Mouse (Mus musculus) heart, postnatal 0 days (tissue): ENCODE results near the gene Pafah1b3. TPM values are rescaled to one million over a fixed set of nuclear protein-coding genes. Genes with fewer than 3 reads are reported as not detected.

Experiments used
- ATAC-seq: fragments of 200-750 bp; cut with Nextera tagmentation; 2 replicates; pipeline ENCODE4 v1.8.0; 2017; ENCODE audit warnings: low read depth, moderate number of reproducible peaks, moderate library complexity; ENCODE audit not compliant: insufficient read depth
- DNase-seq: peaks from one replicate; pipeline ENCODE4 v3.0.0-alpha.2; 2016; ENCODE audit warnings: low spot score
- H3K27ac ChIP-seq: fragments of 300-500 bp; sonication (generic); 2 replicates; pipeline ENCODE4 v1.5.1; 2014; ENCODE audit warnings: low read depth, mild to moderate bottlenecking
- H3K27me3 ChIP-seq: fragments of 300-500 bp; sonication (generic); 2 replicates; pipeline ENCODE4 v1.6.1; 2014; ENCODE audit warnings: low read length, mixed read lengths; ENCODE audit not compliant: control insufficient read depth, insufficient read depth
- H3K36me3 ChIP-seq: fragments of 300-500 bp; sonication (generic); replicated peaks from 2 replicates; pipeline ENCODE4 v1.6.1; 2014; ENCODE audit warnings: low read length, mixed read lengths; ENCODE audit not compliant: control insufficient read depth, insufficient read depth
- H3K4me1 ChIP-seq: fragments of 300-500 bp; sonication (generic); 2 replicates; pipeline ENCODE4 v1.6.1; 2014; ENCODE audit warnings: antibody characterized with exemption; ENCODE audit not compliant: control insufficient read depth, insufficient read depth
- H3K4me2 ChIP-seq: fragments of 300-500 bp; sonication (generic); 2 replicates; pipeline ENCODE4 v1.6.1; 2014; ENCODE audit warnings: low read depth, mild to moderate bottlenecking, low read length, moderate library complexity
- H3K4me3 ChIP-seq: fragments of 300-500 bp; sonication (generic); 2 replicates; pipeline ENCODE4 v1.5.1; 2014; ENCODE audit warnings: low read depth, low read length
- H3K9ac ChIP-seq: fragments of 300-500 bp; sonication (generic); replicated peaks from 2 replicates; pipeline ENCODE4 v1.6.1; 2014; ENCODE audit warnings: low read depth, low read length, mixed read lengths
- H3K9me3 ChIP-seq: fragments of 300-500 bp; sonication (generic); replicated peaks from 2 replicates; pipeline ENCODE4 v1.6.1; 2016; ENCODE audit warnings: low read length; ENCODE audit not compliant: control insufficient read depth
- CTCF ChIP-seq: IDR thresholded peaks from 2 replicates; pipeline ENCODE4 v1.5.1; 2016; ENCODE audit warnings: antibody characterized with exemption, control low read depth, low read depth
- EP300 ChIP-seq: IDR thresholded peaks from 2 replicates; pipeline ENCODE4 v1.6.1; 2016; ENCODE audit warnings: antibody characterized with exemption, low read depth
- WGBS: fragments of 180-500 bp; shearing (Covaris S2); extraction: QIAGEN DNeasy Blood & Tissue Kit; methylation state at CpG from one replicate; pipeline ENCODE4 v1.1.7; 2014; 5-methylcytosine and 5-hydroxymethylcytosine counted together
- polyA plus RNA-seq: library from polyadenylated mRNA; unstranded; fragments of >200 nt; fragmentation: Nextera tagmentation; extraction: Ambion mirVana; gene quantifications from 2 replicates; pipeline ENCODE4 v1.2.1, GENCODE M21; 2015
- total RNA-seq: library from RNA; depleted of rRNA; stranded (reverse); fragments of >200 nt; gene quantifications from 2 replicates; pipeline ENCODE4 v1.2.3, GENCODE M21; 2014; ENCODE audit warnings: low replicate concordance

Gene Pafah1b3
- total and polyA plus RNA-seq, 2 experiments from 2014 or later, result 57.3 to 161 TPM

DNA sequence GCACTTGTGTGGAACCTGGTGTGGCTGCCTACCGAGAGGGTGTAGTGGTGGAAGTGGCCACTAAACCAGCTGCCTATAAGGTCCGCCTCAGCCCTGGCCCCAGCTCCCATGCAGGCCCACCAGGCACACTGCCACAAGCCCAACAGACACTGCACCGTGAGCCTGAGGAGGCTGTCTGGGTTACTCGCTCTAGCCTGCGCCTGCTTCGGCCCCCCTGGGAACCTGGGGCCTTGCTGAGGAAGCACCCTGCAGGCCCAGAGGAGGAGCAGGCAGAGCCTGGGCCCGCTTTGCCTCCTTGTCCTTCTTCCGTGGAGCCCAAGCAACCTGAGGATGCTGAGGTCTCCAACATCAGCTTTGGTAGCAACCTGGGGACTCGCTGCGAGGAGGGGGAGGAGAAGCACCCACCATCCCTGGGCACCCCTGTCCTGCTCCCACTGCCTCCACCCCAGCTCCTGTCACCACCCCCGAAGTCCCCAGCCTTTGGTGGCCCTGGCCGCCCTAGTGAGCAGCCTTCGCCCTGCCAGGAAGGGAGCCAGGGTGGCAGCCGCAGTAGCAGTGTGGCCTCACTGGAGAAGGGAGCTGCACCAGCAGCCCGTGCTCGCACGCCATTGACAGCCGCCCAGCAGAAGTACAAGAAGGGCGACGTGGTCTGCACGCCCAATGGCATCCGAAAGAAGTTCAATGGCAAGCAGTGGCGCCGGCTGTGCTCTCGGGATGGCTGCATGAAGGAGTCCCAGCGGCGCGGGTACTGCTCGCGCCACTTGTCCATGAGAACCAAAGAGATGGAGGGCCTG is 25.9 kb downstream of the Pafah1b3 start:
- H3K9ac ChIP-seq, result no peak overlapping the region
- no peak overlapping the region for H3K4me2 ChIP-seq
- TF ChIP-seq CTCF, result no peak
- TF ChIP-seq EP300, result no peak
- peaks cover 39% of the 10 kb centered on the region for H3K4me1 ChIP-seq
- DNase-seq (no peak), ATAC-seq (no peak)
- no peak overlapping the region for H3K4me3 ChIP-seq
- WGBS, result 85% methylated on average over 29 of the region's 30 CpGs
- no peaks in the 10 kb centered on the region for H3K9me3 ChIP-seq
- H3K36me3 ChIP-seq, result peaks cover 25% of the 10 kb centered on the region
- H3K27ac ChIP-seq, result no peak overlapping the region
- H3K27me3 ChIP-seq, result no peaks in the 10 kb centered on the region

- no peak overlapping the region for H3K4me3 ChIP-seq
- 89% methylated on average over 35 of the region's 35 CpGs for WGBS
- peaks cover 25% of the 10 kb centered on the region for H3K36me3 ChIP-seq
- no peaks in the 10 kb centered on the region for H3K27me3 ChIP-seq
- no peak overlapping the region for H3K27ac ChIP-seq
- no peak for ATAC-seq
- H3K9me3 ChIP-seq, result no peaks in the 10 kb centered on the region
- no peak for DNase-seq
- TF ChIP-seq CTCF (no peak), EP300 (no peak)
- peaks cover 38% of the 10 kb centered on the region for H3K4me1 ChIP-seq
- no peak overlapping the region for H3K4me2 ChIP-seq
- no peak overlapping the region for H3K9ac ChIP-seq
Measured at GRCm38 (mm10) chr7:25270652-25271633, 26.8 kb downstream of the Pafah1b3 start.

GRCm38 (mm10) chr7:25269545-25270271 is 28.1 kb downstream of the Pafah1b3 start:
- Histone ChIP-seq H3K27me3 (no peaks in the 10 kb centered on the region), H3K36me3 (peaks cover 25% of the 10 kb centered on the region), H3K4me1 (peaks cover 28% of the 10 kb centered on the region), H3K9me3 (no peaks in the 10 kb centered on the region), H3K27ac (peak overlapping the region; percentile 81), H3K4me2 (peak overlapping the region; percentile 86), H3K9ac (peak overlapping the region; percentile 86), H3K4me3 (peak overlapping the region; percentile 80; the same call in 1 of the 2 replicates)
- 76% methylated on average over 8 of the region's 8 CpGs for WGBS
- DNase-seq, result no peak
- ATAC-seq, result no peak
- TF ChIP-seq EP300 (no peak), CTCF (no peak)

DNA sequence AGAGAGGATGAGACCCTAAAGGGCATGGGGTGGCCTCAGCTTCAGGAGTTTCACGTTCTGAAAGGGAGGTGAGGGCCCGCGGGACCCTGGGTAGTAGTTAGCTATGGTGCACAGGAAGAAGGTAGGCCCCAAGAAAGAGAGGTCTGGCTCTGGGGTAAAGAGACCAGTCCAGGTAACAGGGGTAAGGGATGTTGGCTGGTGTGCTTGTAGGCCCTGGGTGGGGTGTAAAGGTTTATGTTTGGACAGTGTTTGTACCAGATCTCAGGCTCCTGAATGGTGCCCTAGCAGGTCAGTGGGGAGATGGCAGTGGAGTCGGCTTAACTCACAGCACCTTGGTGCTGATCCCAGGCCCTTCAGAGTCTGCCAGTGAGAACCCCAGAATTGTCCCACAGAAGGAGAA is 28.8 kb downstream of the Pafah1b3 start:
- no peaks in the 10 kb centered on the region for H3K9me3 ChIP-seq
- TF ChIP-seq EP300 (no peak), CTCF (no peak)
- H3K4me1 ChIP-seq, result peaks cover 28% of the 10 kb centered on the region
- 17% methylated on average over 4 of the region's 4 CpGs for WGBS
- H3K27ac ChIP-seq, result peak overlapping the region; percentile 81
- H3K36me3 ChIP-seq, result peaks cover 25% of the 10 kb centered on the region
- no peaks in the 10 kb centered on the region for H3K27me3 ChIP-seq
- no peak for ATAC-seq
- peak overlapping the region; percentile 86 for H3K9ac ChIP-seq
- H3K4me3 ChIP-seq, result peak overlapping the region; percentile 80
- DNase-seq, result no peak
- peak overlapping the region; percentile 86 for H3K4me2 ChIP-seq

DNA sequence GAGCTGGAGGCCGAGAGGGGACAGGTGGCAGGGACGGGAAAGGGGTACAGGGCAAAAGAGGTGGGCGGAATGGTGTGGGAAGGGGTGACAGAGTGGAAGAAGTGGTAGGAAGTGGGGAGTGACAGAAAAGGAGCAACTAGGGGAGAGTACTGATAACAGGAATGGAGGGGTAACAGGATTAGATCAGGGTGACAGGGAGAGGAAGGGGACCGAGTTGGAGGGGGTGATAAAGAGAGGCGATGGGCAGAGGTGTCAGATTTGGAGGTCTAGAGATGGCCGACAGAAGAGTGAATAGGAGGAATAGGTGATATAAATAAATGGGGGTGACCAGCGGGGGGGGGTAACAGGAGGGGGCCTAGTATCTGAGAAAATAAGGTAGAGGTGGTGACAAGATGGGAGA is 29.2 kb downstream of the Pafah1b3 start:
- no peak for TF ChIP-seq CTCF
- no peak for TF ChIP-seq EP300
- DNase-seq (no peak), ATAC-seq (no peak)
- Histone ChIP-seq H3K4me3 (peak overlapping the region; percentile 80), H3K27me3 (no peaks in the 10 kb centered on the region), H3K4me1 (peaks cover 26% of the 10 kb centered on the region), H3K4me2 (peak overlapping the region; percentile 86), H3K9me3 (no peaks in the 10 kb centered on the region), H3K9ac (peak overlapping the region; percentile 86), H3K36me3 (peaks cover 24% of the 10 kb centered on the region), H3K27ac (peak overlapping the region; percentile 81)
- WGBS, result 1% methylated on average over 7 of the region's 7 CpGs
